Mouse (Mus musculus): ENCODE measurements around the gene Arrdc1.

GRCm38 (mm10) chr2:24925284-24925683 is 9.8 kb downstream of the Arrdc1 start:
- TF ChIP-seq GATA1 (IDR thresholded peaks at IDR 0.05; ENCODE audit: borderline replicate concordance, low read length) (no peak), FLI1 (IDR thresholded peaks at IDR 0.05; ENCODE audit: low read length) (no peak)
